Mouse (Mus musculus) neural tube, embryonic 10.5 days (tissue): ENCODE results near the gene Smtnl2.

ENCODE experiments used
- DNase-seq: peaks from one replicate; pipeline ENCODE4 v3.0.0-alpha.2; 2017; ENCODE audit warnings: low spot score; ENCODE audit errors: extremely low spot score

Smtnl2 gene

GRCm38 (mm10) chr11:72402017-72402416, 9.5 kb downstream of the Smtnl2 start:
- no peak for DNase-seq

- no peak for DNase-seq
Measured at GRCm38 (mm10) chr11:72401068-72401467, 10.4 kb downstream of the Smtnl2 start.

GRCm38 (mm10) chr11:72397811-72398525, 13.5 kb downstream of the Smtnl2 start:
- no peak for DNase-seq

GRCm38 (mm10) chr11:72397072-72397471, 14.4 kb downstream of the Smtnl2 start:
- DNase-seq: no peak

- DNase-seq: no peak
Measured at GRCm38 (mm10) chr11:72396621-72397020, 14.9 kb downstream of the Smtnl2 start.

GRCm38 (mm10) chr11:72395652-72396051, 15.9 kb downstream of the Smtnl2 start:
- DNase-seq: no peak

GRCm38 (mm10) chr11:72394694-72395093, 16.8 kb downstream of the Smtnl2 start:
- DNase-seq: no peak

GRCm38 (mm10) chr11:72393669-72394068, 17.8 kb downstream of the Smtnl2 start:
- DNase-seq: no peak

GRCm38 (mm10) chr11:72393243-72393642, 18.3 kb downstream of the Smtnl2 start:
- DNase-seq: no peak

GRCm38 (mm10) chr11:72391181-72391580, 20.3 kb downstream of the Smtnl2 start:
- DNase-seq: no peak

GRCm38 (mm10) chr11:72389407-72390142, 21.9 kb downstream of the Smtnl2 start:
- no peak for DNase-seq

- DNase-seq: no peak
Measured at GRCm38 (mm10) chr11:72388113-72388529, 23.4 kb downstream of the Smtnl2 start.

GRCm38 (mm10) chr11:72379351-72379750, 32.2 kb downstream of the Smtnl2 start:
- no peak for DNase-seq

- DNase-seq: no peak
Measured at GRCm38 (mm10) chr11:72378222-72378621, 33.3 kb downstream of the Smtnl2 start.

- DNase-seq: no peak
Measured at GRCm38 (mm10) chr11:72376562-72376961, 35.0 kb downstream of the Smtnl2 start.

- DNase-seq: no peak
Measured at GRCm38 (mm10) chr11:72369904-72370672, 41.4 kb downstream of the Smtnl2 start.

- DNase-seq: no peak
Measured at GRCm38 (mm10) chr11:72367934-72368674, 43.4 kb downstream of the Smtnl2 start.

- no peak for DNase-seq
Measured at GRCm38 (mm10) chr11:72366126-72366525, 45.4 kb downstream of the Smtnl2 start.

- no peak for DNase-seq
Measured at GRCm38 (mm10) chr11:72364526-72364925, 47.0 kb downstream of the Smtnl2 start.

- no peak for DNase-seq
Measured at GRCm38 (mm10) chr11:72363523-72364240, 47.8 kb downstream of the Smtnl2 start.

- no peak for DNase-seq
Measured at GRCm38 (mm10) chr11:72362347-72362741, 49.2 kb downstream of the Smtnl2 start, which contains the start of gene Tekt1. Tekt1 (minus strand) TSS chr11:72362442.
